Mouse (Mus musculus): ENCODE measurements around the gene Shc4.
A peak's percentile ranks its signal among the peaks of the same experiment; 100 is the strongest.

GRCm38 (mm10) chr2:125670846-125671245 is 53.1 kb downstream of the Shc4 start:
- peak; percentile 58 for TF ChIP-seq CTCF (IDR thresholded peaks at IDR 0.05; ENCODE audit: low read depth)
- TF ChIP-seq EP300 (IDR thresholded peaks at IDR 0.05; ENCODE audit: low read depth) = no peak

Data from liver, embryonic 14.5 days (tissue).